Mouse (Mus musculus) frontal cortex, adult 2 months (tissue): ENCODE measurements around the gene Mmab. TPM values are rescaled to one million over a fixed set of nuclear protein-coding genes. Genes with fewer than 3 reads are reported as not detected.

ENCODE experiments used
- polyA plus RNA-seq: library from polyadenylated mRNA; depleted of rRNA; stranded (reverse); fragments of >200 nt; gene quantifications from 2 replicates; pipeline ENCODE4 v1.2.3, GENCODE M21; 2012; rRNA removed

The Mmab gene
- polyA plus RNA-seq, 1 experiment = 31.4 TPM

Other genes with a start within 250 kb of the Mmab start
- gene Foxn4, start 170.3 kb downstream of the Mmab start, polyA plus RNA-seq = not detected in 2 replicates
- gene Myo1h, start 154.9 kb downstream of the Mmab start, polyA plus RNA-seq = 2.2 and 2.4 TPM in 2 replicates
- gene Kctd10, start 63.6 kb downstream of the Mmab start, polyA plus RNA-seq = 56.8 and 57.4 TPM in 2 replicates
- 80.8 and 85.5 TPM in 2 replicates for gene Ube3b, start 63.5 kb downstream of the Mmab start, polyA plus RNA-seq
- 35.8 and 38.1 TPM in 2 replicates for gene Mvk, start 209 bp upstream of the Mmab start, polyA plus RNA-seq
- gene Fam222a, start 124.0 kb upstream of the Mmab start, polyA plus RNA-seq = 8.3 and 10.6 TPM in 2 replicates
- 1.9 and 2.2 TPM in 2 replicates for gene Trpv4, start 214.4 kb upstream of the Mmab start, polyA plus RNA-seq
- gene Gltp, start 246.9 kb upstream of the Mmab start, polyA plus RNA-seq = 51.5 and 58.9 TPM in 2 replicates